Mouse (Mus musculus) liver (tissue): ENCODE results near the gene Fndc3b.
"Not testable (repeated sequence)": the region's sequence is repeated elsewhere in the genome, so short reads cannot be mapped to it uniquely, and the experiment has no call there.

Source experiments
- DNase-seq: peaks from one replicate; pipeline ENCODE4 v3.0.0-alpha.2; 2020; ENCODE audit warnings: mixed read lengths

Fndc3b gene

DNA sequence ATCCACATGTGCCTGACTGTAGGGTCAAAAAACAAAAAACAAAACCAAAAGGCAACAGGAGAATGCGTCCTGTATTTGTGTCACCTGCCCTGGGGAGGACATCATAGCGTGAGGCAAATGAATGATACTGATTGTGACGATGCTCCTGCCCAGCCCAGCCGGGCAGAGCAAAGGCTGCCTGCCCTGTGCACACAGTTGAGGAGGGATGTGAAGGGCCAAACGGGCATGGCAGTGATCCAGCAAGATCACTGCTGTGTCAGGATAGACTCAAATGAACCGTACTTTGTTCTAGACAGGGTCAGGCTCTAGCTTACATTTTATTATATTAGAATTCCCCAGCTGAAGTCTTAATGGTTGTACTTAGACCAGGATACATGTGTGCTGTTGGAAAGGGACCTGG is 219.3 kb downstream of the Fndc3b start:
- DNase-seq = no peak

DNA sequence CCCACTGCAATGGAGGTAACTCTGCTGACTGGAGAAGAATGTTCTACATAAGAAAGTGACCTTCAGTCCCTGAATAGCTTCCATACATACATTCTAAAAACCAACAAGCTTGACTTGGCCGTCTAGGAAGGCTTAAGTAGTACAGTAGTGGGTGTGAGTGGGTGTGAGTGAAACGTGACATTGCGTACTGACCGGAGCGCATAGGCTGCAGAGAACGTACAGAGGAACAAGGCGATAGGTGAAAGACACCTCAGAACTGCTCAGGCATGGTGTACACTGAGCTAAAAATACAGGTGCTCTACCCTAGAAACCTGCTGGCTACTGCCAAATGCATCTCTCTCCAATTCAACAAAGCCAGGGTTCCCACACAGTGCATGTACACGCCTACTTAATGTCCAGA is 219.7 kb downstream of the Fndc3b start:
- DNase-seq = no peak

DNA sequence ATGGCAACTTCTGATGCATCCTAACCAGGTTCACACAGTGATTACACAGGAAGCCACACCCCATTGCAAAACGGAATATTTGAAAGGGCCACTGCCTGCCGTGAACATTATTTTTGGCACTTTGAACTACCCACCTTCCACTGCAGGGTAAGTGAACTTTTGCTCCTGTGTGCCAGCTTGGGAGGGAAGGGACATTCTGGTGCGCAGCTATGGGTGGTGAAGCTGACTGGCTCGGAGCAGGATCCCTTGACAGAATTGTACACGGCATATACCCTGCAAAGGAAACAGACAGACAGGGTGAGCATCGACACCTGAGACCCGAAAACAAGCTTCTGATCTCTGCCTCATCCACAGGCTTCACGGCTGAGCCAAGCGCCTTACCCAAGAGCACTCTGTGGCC is 220.2 kb downstream of the Fndc3b start:
- DNase-seq = no peak

DNA sequence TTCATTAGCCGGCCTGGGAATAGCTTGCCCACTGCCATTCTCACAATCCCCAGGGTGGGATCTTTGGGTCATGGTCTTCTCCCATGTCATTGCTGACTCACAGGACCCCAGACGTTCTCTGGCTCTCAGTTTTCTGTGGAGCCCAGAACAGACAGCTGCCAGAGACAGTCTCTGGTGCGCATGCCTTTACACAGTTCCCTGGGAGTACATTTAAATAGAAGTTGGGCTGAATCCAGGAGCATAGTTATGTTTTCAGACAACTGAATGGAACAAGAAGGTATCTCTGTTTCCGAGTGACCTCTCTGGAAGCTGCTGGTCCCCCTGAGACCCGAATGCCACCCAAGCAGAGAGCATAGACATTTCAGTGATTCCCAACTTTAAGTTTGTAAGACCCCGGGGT is 221.6 kb downstream of the Fndc3b start:
- no peak for DNase-seq

DNA sequence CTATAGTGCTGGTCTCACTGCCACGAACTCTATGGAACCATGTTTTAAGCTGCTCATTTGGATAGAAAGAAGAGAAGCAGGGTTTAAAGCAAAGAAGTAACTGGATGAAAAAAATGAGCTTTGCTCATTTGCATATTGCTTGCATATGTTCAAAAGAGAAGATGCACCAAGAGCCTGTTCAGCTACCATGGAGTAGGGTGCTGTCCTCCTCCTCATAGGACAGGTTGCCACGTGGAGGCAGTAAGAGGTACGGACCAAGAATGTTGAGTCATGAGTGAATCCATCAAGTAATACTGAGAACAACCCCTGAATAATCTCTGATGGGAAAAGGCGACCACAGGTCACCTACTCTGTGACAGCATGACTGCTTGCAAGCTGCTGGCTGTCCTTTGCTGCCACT is 226.0 kb downstream of the Fndc3b start:
- DNase-seq = no peak

DNA sequence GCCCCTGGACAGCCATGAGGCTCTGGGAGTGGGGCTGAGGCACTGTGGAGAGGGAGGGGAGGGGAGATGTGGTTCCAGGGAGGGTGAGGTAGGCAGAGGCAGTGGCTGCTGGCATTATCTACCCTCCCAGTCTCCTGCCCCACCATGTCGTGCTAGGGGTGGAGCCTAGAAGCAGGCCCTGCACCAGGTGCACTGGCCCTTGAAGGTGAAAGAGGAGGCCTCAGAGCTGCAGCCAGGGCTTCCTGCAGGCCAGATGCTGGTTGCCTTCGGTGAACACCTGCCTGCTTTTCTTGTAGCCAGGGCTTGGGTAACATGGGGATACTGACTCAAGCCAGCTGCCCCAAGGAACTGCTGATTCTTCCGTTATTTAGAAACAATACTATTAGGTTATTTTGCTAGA is 226.4 kb downstream of the Fndc3b start:
- DNase-seq = no peak

DNA sequence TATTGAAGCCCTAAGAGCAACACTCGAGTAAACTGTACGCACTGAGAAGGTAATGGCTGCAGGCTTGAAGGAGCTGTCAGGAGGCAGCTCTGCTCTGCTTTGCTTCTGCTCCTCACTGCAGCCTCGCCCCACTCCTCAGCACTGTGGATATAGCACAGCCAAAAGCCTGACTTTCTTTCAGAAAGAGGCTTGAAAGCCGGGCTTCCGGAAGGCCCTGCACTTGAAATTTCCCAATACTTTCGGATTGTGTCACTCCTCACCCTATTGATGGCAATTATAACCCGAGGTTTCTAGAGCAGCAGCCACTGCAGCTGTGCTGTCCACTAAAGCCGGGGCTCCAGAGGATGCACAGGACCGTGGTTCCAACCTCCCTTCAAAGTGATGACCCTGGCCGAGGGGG is 227.3 kb downstream of the Fndc3b start:
- no peak for DNase-seq

DNA sequence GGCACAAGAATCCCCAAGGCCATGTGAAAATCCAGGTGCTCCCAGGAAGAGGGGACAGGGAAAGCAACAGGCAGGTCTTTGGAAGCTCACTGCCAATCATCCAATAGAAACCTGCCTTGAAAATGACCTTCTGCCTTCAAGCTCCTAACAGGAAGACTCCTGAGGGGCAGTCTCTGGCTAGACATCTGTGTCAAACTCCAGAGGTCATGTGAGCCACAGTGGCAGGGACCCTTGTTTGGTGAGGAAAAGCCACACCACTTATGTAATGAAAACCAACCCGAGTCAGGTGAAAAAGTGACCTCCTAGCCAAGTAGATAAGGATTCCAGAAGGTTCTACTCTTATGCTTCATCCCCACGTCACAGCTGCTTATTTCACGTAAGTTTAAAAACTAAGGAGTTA is 227.8 kb downstream of the Fndc3b start:
- DNase-seq = no peak

DNA sequence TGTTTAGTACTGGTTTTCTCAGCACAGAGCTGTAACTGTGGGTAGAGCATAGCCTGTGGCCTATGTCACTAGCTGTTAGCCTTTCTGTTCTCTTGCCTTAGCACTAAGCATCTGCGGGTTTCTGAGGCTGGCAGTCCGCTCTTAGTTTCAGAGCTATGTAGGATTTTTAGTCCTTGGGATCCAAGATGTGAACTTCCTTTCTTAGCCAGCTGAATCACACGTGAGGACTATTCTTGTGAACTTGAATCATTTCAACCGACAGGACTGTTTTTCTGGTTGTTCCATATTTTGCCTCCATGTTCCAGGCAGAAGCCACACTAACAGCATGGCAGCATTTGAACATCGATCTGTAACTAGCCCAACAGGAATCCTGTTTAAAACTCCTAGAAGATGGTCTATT is 229.4 kb downstream of the Fndc3b start:
- no peak for DNase-seq

DNA sequence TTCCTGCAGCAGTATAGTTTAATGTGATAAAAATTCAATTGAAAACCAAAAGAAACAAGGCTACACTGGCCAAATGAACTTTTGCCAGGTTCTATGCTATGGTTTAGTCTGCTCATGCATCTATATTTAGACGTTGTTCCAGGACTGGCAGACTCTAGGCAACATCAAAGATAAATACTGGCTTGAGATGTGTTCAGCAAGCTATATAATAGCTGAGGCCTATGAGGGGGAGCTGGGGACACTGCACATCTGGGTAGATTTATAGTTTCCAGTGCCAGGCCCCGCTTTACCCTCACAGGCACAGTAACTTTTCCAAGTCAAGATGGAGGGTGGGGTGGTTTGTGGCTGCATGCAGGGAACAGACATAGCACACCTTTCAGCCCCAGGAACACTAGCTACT is 231.7 kb downstream of the Fndc3b start:
- no peak for DNase-seq

DNA sequence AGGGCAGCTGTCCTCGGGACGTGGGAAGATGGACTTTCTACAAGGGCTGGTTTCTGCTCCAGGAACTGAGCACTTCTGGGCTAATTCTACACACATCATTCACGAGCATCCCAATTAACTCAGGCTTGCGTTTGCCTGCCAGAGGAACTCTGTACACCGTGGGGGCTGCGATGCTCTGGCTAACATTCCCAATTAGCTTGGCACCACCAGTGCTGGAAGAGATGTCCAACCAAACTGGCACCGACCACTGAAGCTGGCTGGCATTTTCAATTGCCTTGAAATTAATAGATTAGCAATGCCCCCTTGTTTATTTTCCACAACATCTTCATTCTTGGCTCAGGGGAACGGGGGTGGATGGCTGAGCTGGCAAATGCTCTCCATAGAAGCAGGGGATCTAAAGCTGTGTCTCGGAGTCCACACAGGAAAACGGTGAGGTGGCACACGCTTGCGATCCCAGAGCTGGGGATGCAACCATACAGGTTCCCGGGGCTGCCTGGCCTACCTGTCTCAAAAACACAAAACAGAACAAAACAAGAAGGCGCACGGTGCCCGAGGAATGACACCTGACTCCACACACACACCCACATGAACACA is 232.4 kb downstream of the Fndc3b start:
- no peak for DNase-seq

DNA sequence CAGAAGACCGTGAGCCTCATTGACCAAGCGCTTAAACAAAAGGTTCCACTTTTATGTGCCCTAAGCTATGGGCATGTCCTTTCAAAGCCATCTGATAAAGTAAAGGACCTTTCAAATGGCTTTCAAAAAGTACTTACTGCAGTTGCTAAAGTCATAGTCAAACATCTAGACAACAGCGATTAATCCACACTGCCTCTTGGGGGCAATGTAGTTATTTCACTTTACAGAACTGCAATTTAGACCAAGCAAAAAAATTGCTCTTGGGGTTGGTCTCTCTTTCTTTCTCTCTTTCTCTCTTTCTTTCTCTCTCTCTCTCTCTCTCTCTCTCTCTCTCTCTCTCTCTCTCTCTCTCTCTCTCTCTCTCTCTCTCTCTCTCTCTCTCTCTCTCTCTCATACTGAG is 233.4 kb downstream of the Fndc3b start:
- DNase-seq = not testable (repeated sequence)

DNA sequence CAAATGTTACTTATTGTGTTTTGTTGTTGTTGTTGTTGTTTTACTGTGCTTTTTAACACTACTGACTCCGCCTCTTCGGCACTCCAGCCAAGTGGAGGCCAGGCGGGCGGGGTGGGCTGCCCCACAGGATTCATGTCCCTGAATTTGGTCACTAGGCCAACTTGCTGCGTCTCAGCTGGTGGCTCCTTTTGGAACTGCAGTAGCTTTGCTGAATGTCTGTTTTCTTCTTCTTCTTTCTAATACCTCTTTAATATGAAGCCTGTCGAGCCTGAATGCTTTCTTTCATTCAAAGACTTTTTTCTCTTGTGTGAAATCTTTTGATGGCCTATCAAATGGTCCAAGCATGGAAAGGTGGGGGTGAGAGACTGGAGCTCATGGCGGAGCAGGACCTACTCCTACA is 235.2 kb downstream of the Fndc3b start:
- DNase-seq = no peak

DNA sequence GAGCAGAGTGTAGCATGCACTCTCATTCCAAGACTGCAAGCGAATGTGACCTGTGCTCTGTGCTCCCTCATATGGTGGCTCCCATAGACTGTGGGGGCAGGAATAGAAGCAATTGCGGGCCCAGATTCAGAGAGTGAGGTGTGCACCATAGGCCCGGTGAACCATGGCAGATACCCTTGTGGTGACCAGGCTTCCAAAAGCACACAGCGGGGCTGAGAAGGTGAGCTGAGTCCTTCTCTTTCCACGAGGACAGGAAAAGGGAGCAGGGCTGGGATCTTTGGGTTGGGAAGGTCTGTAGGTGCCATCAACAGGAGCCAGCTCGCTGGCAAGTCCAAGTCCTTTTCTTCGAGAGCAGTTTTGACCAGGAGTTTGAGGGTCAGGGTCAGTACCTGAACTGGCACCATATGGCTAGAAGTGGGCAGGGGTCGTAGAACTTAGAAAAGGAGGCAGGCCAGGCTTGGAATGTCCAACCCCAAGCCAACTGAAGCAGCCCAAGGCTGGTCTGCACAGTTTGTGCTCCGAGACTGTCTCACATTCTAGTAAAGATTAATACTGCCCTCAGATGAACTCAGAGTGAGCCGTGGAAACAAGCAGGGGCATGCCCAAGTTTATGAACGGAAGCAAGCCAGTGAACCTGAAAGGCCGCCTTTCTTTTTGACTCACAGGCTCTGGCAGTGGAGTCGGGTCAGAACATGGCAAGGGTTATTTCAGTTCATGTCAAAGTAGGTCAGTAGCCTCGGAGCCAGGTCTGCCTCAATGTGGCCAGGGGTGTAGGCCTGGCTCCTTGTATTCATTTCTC is 237.1 kb downstream of the Fndc3b start:
- no peak for DNase-seq

DNA sequence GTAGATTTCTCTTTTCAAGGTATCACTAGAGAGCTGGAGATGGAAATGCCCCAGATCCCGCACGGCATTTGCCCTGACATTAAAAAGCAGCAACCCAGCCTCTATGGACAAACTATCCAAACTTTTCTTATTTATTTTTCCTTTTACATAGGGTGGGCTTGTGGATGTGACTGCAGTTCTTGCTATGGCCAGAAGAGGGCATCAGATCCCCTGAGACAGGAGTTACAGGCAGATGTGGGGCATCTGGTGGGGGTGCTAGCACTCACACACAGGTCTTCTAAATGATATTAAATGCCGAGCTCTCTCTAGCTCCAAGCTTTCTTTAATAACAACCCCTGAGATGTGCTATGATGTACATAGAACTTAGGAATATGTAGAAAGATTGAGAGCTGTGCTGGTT is 238.3 kb downstream of the Fndc3b start:
- DNase-seq = no peak

DNA sequence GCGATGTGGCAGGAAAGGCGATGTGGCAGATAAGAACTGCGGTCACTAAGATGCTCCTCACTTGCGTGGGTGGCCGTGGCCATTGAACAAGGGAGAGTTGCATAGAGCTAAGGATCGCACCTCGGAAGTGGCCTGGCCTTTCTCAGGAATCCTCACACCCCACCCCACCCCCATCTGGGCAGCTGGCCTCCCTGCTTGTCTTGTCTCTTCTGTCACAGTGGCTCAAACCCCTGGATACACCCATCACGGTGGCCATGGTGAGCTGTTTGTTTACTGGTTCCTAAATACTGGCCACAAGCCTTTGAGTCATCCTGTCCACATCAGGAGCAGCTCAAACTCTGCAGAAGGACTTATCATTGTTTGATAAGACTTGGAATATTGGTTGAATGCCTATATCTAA is 240.3 kb downstream of the Fndc3b start:
- no peak for DNase-seq

DNA sequence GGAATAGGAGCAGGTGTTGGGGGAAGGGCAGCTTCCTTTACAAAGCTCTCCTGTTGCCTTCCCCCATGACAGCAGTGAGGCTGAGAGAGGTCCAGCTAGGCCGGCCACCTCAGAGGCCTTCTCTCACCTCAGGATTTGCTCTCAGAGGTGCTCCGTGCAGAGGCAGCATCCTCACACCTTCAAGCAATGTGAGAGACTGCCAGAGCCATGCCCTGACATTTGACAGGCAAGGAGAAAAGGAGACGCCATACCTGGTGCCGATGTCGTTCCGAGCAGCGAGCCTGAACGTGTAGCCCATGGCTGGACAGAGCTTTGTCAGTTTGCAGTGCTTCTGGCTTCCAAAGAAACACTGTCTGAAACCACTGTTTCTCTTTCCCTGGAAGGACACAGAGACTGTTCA is 241.1 kb downstream of the Fndc3b start:
- no peak for DNase-seq

DNA sequence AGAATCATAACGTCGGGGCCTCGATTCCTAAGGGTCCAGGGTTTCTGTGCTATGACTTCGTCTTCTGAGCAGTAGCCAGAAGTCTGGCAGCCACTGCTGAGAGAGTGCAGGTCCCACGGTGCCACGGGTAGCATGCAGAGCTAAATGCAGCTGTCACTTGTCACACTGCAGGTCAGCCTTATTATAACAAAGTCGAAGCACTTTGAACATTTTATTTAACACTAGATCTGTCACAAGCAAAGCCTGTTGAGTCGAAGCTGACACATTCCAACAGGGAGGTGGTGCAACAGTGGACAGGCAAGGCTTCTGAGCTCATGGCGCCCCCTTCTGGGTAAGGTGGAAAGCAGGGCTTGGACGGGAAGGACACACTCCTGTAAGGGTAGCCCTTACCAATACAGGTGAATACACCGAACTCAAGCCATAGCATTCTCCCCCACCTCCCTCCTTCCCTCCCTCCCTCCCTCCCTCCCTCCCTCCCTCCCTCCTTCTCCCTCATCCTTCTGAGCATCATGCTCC is 243.5 kb downstream of the Fndc3b start:
- DNase-seq = peak; percentile 34

DNA sequence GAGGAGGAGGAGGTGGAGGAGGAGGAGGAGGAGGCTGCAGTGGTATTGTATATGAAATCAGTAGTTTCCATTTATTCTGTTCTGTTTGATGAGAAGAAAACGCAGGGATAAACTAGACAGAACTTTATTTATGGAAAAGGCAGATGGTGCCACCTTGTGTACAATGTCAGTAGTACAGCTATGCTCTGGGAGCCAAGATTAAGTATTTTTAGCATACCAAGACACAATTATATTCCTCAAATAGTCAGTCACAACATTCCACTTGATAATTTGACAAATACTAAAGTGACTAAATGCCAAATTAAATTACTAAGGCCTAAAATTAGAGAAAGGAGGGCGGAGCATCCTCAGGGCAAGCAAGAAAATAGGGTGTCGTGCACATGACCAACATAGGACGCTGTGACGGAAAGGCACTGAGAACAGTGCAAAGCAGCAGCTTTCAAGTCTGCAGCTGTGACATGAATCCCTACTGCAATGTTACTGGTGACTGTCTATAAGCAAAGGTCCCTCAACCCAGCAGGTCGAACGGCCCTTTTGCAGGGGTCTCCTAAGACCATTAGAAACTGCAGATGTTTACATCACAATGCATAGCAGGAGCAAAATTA is 244.7 kb downstream of the Fndc3b start:
- DNase-seq = no peak

DNA sequence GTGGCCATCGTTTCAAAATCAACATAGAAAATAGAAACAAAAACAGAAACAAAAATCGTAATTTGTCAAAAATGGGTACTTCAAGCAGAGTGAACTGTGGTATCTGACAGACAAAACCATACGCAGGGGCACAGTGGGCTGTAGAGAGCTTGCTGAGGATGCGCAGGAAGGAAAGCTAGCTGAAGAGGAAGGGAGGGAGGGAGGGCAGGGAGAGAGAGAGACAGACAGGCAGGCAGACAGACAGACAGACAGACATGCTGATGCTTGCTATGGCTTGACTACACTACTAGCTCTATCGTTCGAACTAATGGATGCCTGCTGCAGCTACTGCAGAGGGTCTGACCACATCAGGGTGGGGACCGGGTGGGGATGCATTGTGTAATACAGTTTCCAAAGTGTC is 247.7 kb downstream of the Fndc3b start:
- no peak for DNase-seq

DNA sequence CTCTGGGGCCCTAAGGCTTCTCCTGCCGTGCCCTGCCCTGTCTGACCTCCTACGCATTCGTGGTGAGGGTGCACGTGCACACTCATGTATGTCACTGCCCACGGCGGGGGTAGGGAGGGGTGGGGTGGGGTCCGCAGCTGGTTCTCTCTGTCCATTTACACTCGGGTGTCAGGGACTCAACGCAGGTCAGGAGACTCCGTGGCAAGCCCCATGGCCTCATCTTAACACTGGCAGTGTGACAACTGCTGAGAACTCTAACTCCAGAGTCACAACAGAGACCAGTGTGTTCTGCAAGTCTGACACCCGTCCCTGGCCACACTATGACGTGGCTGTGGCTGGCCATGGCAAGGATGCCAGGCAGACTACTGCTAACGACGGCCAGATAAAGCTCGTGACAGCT is 248.2 kb downstream of the Fndc3b start:
- DNase-seq = no peak

DNA sequence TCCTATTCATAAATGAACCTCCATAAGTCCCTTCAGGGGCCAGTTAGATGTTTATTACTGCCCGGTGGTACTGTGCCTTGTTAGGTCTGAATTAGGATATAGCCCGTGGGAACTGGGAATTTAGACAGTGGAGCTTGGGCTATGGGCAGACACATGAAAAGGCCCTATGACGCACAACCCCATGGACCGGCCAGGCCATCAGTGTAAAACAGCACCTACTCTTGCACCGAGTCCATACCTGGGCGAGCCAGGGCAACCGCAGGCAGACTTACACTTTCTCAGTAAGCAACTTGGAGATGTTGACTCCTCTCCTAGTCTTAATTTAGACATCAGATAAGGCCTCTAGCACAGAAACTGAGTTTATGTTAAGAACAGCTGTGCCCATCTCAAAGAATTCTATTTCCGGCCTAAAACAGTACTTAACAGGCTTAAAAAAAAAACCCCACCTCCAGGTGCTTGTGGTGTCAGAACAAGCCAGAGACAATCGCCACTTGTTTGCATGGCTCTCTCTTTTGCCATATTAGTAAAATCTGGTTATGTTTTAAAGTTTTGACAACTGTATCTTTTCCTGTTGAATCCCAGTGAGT is 248.7 kb downstream of the Fndc3b start:
- no peak for DNase-seq

DNA sequence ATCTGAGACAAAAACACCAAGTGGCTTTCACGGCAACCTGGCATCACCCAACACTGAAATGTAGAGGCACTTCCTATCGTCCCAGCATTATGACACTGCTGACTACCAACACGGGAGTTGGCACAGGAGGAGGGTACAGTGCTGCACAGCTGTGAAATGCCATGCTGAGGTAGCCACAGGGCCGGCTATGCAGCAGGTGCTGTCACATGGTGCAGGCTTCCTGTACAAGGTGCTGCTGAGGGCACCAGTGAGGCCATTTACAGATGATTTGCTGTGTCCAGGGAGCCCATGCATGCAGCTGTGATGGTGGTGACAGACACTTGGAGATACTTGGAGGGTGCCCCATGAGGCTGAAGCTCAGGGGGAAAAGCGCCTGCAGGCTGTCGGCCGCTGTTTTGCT is 249.2 kb downstream of the Fndc3b start:
- DNase-seq = no peak

DNA sequence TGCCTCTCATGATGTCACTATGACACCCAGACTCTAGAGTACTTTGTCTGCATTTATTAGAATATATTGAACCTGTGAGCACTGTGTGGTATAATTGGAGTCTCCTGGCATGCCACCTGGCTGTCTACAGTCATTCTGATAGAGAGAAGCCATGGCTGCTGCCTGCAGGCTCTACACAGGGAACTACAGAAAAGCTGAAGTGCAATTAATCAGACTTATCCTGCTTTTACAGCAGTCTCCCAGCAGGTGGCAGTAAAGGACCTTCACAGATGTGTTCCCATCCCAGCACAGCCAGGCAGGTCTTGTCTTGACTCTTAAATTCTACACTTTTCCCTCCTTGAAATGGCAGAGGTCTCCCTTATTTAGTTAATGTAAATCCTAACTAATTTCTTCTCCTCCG is 250.1 kb downstream of the Fndc3b start:
- peak; percentile 71 for DNase-seq
